Mouse (Mus musculus) liver, postnatal 0 days (tissue): ENCODE results near the gene A630095N17Rik.

Experiments used
- CTCF ChIP-seq: sonication (generic); IDR thresholded peaks from 2 replicates; pipeline ENCODE4 v1.5.1; 2016; ENCODE audit warnings: antibody characterized with exemption, low read depth
- EP300 ChIP-seq: IDR thresholded peaks from 2 replicates; pipeline ENCODE4 v1.6.1; 2016; ENCODE audit warnings: antibody characterized with exemption, low read depth, mild to moderate bottlenecking

DNA sequence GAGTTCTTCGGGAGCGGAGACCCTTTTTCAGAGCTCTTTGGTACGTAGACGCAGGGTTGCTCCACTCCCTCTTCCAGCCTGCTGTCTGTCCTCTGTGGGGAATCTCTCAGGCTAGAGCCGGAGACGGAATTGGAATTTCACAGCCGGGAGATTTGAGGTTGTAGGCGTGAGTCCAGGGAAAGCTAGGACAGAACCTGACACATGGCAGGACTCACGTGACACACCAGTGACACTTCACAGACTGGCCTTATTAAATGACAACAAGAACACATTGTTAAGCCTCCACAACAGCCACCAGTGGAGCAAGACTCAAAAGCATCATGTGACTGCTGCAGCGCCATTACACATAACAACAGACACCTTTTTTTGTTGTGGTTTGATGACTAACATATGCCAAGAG lies 7.7 kb upstream of the A630095N17Rik start:
- TF ChIP-seq CTCF (no peak), EP300 (no peak)
